Comparison of ENCODE assay signal across 8 mouse cellular contexts in genomic region chr6:113482477-113483099, GRCm38 (mm10). TPM values are rescaled to one million over a fixed set of nuclear protein-coding genes. Genes with fewer than 3 reads are reported as not detected.
DNase-seq lines count a peak whose midpoint lies in the region; ATAC-seq lines count a peak whose summit lies in the region.

No protein-coding gene starts in this region.

- H3K36me3 ChIP-seq in embryonic facial prominence, embryonic 11.5 days (replicated peaks; ENCODE audit: control insufficient read depth, insufficient read depth, low read depth, low read length), result no peaks in the 10 kb centered on the region
- no peaks in the 10 kb centered on the region for H3K36me3 ChIP-seq in heart, embryonic 15.5 days
- no peaks in the 10 kb centered on the region for H3K36me3 ChIP-seq in stomach, embryonic 14.5 days (ENCODE audit: control insufficient read depth, insufficient read depth, low read length)

- H3K27me3 ChIP-seq in embryonic facial prominence, embryonic 11.5 days (ENCODE audit: control insufficient read depth, insufficient read depth, low read length), result peaks cover 18% of the 10 kb centered on the region
- H3K27me3 ChIP-seq in heart, embryonic 15.5 days, result peaks cover 13% of the 10 kb centered on the region; the same call in 1 of the 2 replicates
- peaks cover 11% of the 10 kb centered on the region; the same call in 1 of the 2 replicates for H3K27me3 ChIP-seq in stomach, embryonic 14.5 days (ENCODE audit: control insufficient read depth, insufficient read depth, low read length)

- DNase-seq in adrenal gland, adult 2 months, result peak; percentile 76
- DNase-seq in adrenal gland, adult 8-10 months, result no peak
- no peak for DNase-seq in embryonic facial prominence, embryonic 11.5 days (ENCODE audit: low spot score)
- peak; percentile 43 to 70 for DNase-seq in kidney, postnatal 25 days

- H3K4me1 ChIP-seq in embryonic facial prominence, embryonic 11.5 days (ENCODE audit: control insufficient read depth, insufficient read depth, low read length), result peaks cover 4% of the 10 kb centered on the region; the same call in 1 of the 2 replicates
- peaks cover 45% of the 10 kb centered on the region for H3K4me1 ChIP-seq in heart, embryonic 15.5 days (replicated peaks)
- 0 out of 2 replicates have a peak, but pooled peaks cover 3% of the 10 kb centered on the region for H3K4me1 ChIP-seq in stomach, embryonic 14.5 days (ENCODE audit: control insufficient read depth, insufficient read depth, low read length)

- H3K4me2 ChIP-seq in embryonic facial prominence, embryonic 11.5 days (ENCODE audit: low read depth, low read length), result peak overlapping the region; percentile 64
- peak overlapping the region; percentile 78 for H3K4me2 ChIP-seq in heart, embryonic 15.5 days
- H3K4me2 ChIP-seq in stomach, embryonic 14.5 days (replicated peaks; ENCODE audit: low read depth, low read length), result peak overlapping the region; percentile 67

- H3K4me3 ChIP-seq in embryonic facial prominence, embryonic 11.5 days (ENCODE audit: low read depth, low read length), result peak overlapping the region; percentile 32
- peak overlapping the region; percentile 58 for H3K4me3 ChIP-seq in heart, embryonic 15.5 days
- peak overlapping the region; percentile 39 for H3K4me3 ChIP-seq in stomach, embryonic 14.5 days (ENCODE audit: low read depth, low read length)

- 2% methylated on average over 65 of the region's 65 CpGs for WGBS in embryonic facial prominence, embryonic 11.5 days
- WGBS in heart, embryonic 15.5 days, result 2% methylated on average over 64 of the region's 65 CpGs
- 2% methylated on average over 64 of the region's 65 CpGs for WGBS in stomach, embryonic 14.5 days

- no peak overlapping the region for H3K27ac ChIP-seq in embryonic facial prominence, embryonic 11.5 days (replicated peaks; ENCODE audit: low read depth, low read length)
- peak overlapping the region; percentile 87 for H3K27ac ChIP-seq in heart, embryonic 15.5 days
- H3K27ac ChIP-seq in stomach, embryonic 14.5 days (ENCODE audit: low read length), result peak overlapping the region; percentile 76

- ATAC-seq in activated CD4-positive, CD25-positive, alpha-beta regulatory T cell, adult 4 months, result peak; percentile 42
- peak; percentile 34; the same call in 1 of the 2 replicates for ATAC-seq in embryonic facial prominence, embryonic 11.5 days (replicated peaks; ENCODE audit: insufficient number of reproducible peaks, low FRiP score, low TSS enrichment, low read depth)
- ATAC-seq in heart, embryonic 15.5 days (replicated peaks; ENCODE audit: insufficient number of reproducible peaks, insufficient read depth, low FRiP score, low read depth), result peak; percentile 21
- ATAC-seq in megakaryocyte, adult 5-6 weeks (ENCODE audit: poor library complexity, severe bottlenecking), result peak; percentile 58
- ATAC-seq in stomach, embryonic 14.5 days (ENCODE audit: insufficient number of reproducible peaks, insufficient read depth, low FRiP score, low read depth), result peak; percentile 29; the same call in 1 of the 2 replicates

- H3K9me3 ChIP-seq in embryonic facial prominence, embryonic 11.5 days (replicated peaks; ENCODE audit: control insufficient read depth, low read length), result no peaks in the 10 kb centered on the region
- H3K9me3 ChIP-seq in heart, embryonic 15.5 days (replicated peaks), result no peaks in the 10 kb centered on the region
- no peaks in the 10 kb centered on the region for H3K9me3 ChIP-seq in stomach, embryonic 14.5 days (ENCODE audit: control insufficient read depth, low read depth, low read length)

- H3K9ac ChIP-seq in embryonic facial prominence, embryonic 11.5 days (replicated peaks; ENCODE audit: low read length), result peak overlapping the region; percentile 46
- H3K9ac ChIP-seq in heart, embryonic 15.5 days, result peak overlapping the region; percentile 62
- peak overlapping the region; percentile 42 for H3K9ac ChIP-seq in stomach, embryonic 14.5 days (replicated peaks; ENCODE audit: low read depth, low read length)

RNA-seq across cellular contexts. Expression of gene Creld1, which starts 0.5 kb away (rescaled TPM):
- total RNA-seq in adrenal gland, adult 2 months (2021), result 10 to 100 TPM; 44.7 to 58.5 TPM
- polyA plus RNA-seq in adrenal gland, adult 2 months (2012; rRNA removed), result 30.0 and 31.1 TPM in 2 replicates
- 10 to 100 TPM; 60.8 to 69.9 (median 67.4) TPM for total RNA-seq in adrenal gland, adult 8-10 months (2022)
- polyA plus RNA-seq in activated CD4-positive, CD25-positive, alpha-beta regulatory T cell, adult 4 months (2017; shearing (Covaris generic)), result 1 to 10 TPM; 2.7 to 8.0 TPM
- polyA plus RNA-seq in embryonic facial prominence, embryonic 11.5 days (2014; fragmentation: Nextera tagmentation; extraction: Ambion mirVana), result 13.1 and 16.2 TPM in 2 replicates
- 38.3 and 44.3 TPM in 2 replicates for polyA plus RNA-seq in heart, embryonic 15.5 days (2015; fragmentation: Nextera tagmentation; extraction: Ambion mirVana)
- 0.27 and 2.1 TPM in 2 replicates for total RNA-seq in megakaryocyte, adult 5-6 weeks (2015)
- total RNA-seq in megakaryocyte, adult 5-6 weeks (2017), result 1.9 and 3.4 TPM in 2 replicates
- 16.0 and 20.5 TPM in 2 replicates for polyA plus RNA-seq in stomach, embryonic 14.5 days (2014; fragmentation: Nextera tagmentation; extraction: Ambion mirVana)

RNA-seq across cellular contexts. Expression of gene Il17rc, which starts 11.4 kb away (rescaled TPM):
- total RNA-seq in adrenal gland, adult 2 months (2021), result 10 to 100 TPM; 17.0 to 22.0 TPM
- polyA plus RNA-seq in adrenal gland, adult 2 months (2012; rRNA removed), result 90.8 and 103 TPM in 2 replicates
- total RNA-seq in adrenal gland, adult 8-10 months (2022), result 10 to 100 TPM; 17.5 to 29.1 (median 24.0) TPM
- not detected for polyA plus RNA-seq in activated CD4-positive, CD25-positive, alpha-beta regulatory T cell, adult 4 months (2017; shearing (Covaris generic))
- 1.3 and 3.5 TPM in 2 replicates for polyA plus RNA-seq in embryonic facial prominence, embryonic 11.5 days (2014; fragmentation: Nextera tagmentation; extraction: Ambion mirVana)
- polyA plus RNA-seq in heart, embryonic 15.5 days (2015; fragmentation: Nextera tagmentation; extraction: Ambion mirVana), result 11.5 and 15.6 TPM in 2 replicates
- not detected in 2 replicates for total RNA-seq in megakaryocyte, adult 5-6 weeks (2015)
- total RNA-seq in megakaryocyte, adult 5-6 weeks (2017), result not detected in 2 replicates
- 10.6 and 12.9 TPM in 2 replicates for polyA plus RNA-seq in stomach, embryonic 14.5 days (2014; fragmentation: Nextera tagmentation; extraction: Ambion mirVana)

RNA-seq across cellular contexts. Expression of gene Prrt3, which starts 19.1 kb away (rescaled TPM):
- total RNA-seq in adrenal gland, adult 2 months (2021), result under 1 TPM; 0.09 to 0.21 TPM
- polyA plus RNA-seq in adrenal gland, adult 2 months (2012; rRNA removed), result 0.32 and 0.33 TPM in 2 replicates
- total RNA-seq in adrenal gland, adult 8-10 months (2022), result under 1 TPM; 0.20 to 0.40 (median 0.31) TPM
- under 1 TPM in 1 of 2 experiments, not detected in 1; 0.20 TPM for polyA plus RNA-seq in activated CD4-positive, CD25-positive, alpha-beta regulatory T cell, adult 4 months (2017; shearing (Covaris generic))
- 0.90 and 1.3 TPM in 2 replicates for polyA plus RNA-seq in embryonic facial prominence, embryonic 11.5 days (2014; fragmentation: Nextera tagmentation; extraction: Ambion mirVana)
- 0.18 and 0.33 TPM in 2 replicates for polyA plus RNA-seq in heart, embryonic 15.5 days (2015; fragmentation: Nextera tagmentation; extraction: Ambion mirVana)
- total RNA-seq in megakaryocyte, adult 5-6 weeks (2015), result 0.09 TPM in 1 of 2 replicates, not detected in the other
- not detected in 2 replicates for total RNA-seq in megakaryocyte, adult 5-6 weeks (2017)
- 0.48 and 0.61 TPM in 2 replicates for polyA plus RNA-seq in stomach, embryonic 14.5 days (2014; fragmentation: Nextera tagmentation; extraction: Ambion mirVana)

RNA-seq across cellular contexts. Expression of gene Il17re, which starts 24.3 kb away (rescaled TPM):
- 1 to 10 TPM; 1.1 to 1.9 TPM for total RNA-seq in adrenal gland, adult 2 months (2021)
- polyA plus RNA-seq in adrenal gland, adult 2 months (2012; rRNA removed), result 4.0 TPM in 2 replicates
- total RNA-seq in adrenal gland, adult 8-10 months (2022), result 1 to 10 TPM in 3 of 4 experiments, under 1 TPM in 1; 0.74 to 1.9 (median 1.1) TPM
- under 1 TPM; 0.97 TPM for polyA plus RNA-seq in activated CD4-positive, CD25-positive, alpha-beta regulatory T cell, adult 4 months (2017; shearing (Covaris generic))
- 1.2 and 2.3 TPM in 2 replicates for polyA plus RNA-seq in embryonic facial prominence, embryonic 11.5 days (2014; fragmentation: Nextera tagmentation; extraction: Ambion mirVana)
- 1.4 and 3.5 TPM in 2 replicates for polyA plus RNA-seq in heart, embryonic 15.5 days (2015; fragmentation: Nextera tagmentation; extraction: Ambion mirVana)
- total RNA-seq in megakaryocyte, adult 5-6 weeks (2015), result not detected in 2 replicates
- not detected in 2 replicates for total RNA-seq in megakaryocyte, adult 5-6 weeks (2017)
- 19.0 and 19.8 TPM in 2 replicates for polyA plus RNA-seq in stomach, embryonic 14.5 days (2014; fragmentation: Nextera tagmentation; extraction: Ambion mirVana)

RNA-seq across cellular contexts. Expression of gene Jagn1, which starts 40.2 kb away (rescaled TPM):
- 10 to 100 TPM; 50.5 TPM for total RNA-seq in adrenal gland, adult 2 months (2021)
- polyA plus RNA-seq in adrenal gland, adult 2 months (2012; rRNA removed), result 49.5 and 64.3 TPM in 2 replicates
- 10 to 100 TPM; 40.6 to 52.5 (median 46.4) TPM for total RNA-seq in adrenal gland, adult 8-10 months (2022)
- 10 to 100 TPM; 40.7 to 68.9 TPM for polyA plus RNA-seq in activated CD4-positive, CD25-positive, alpha-beta regulatory T cell, adult 4 months (2017; shearing (Covaris generic))
- 72.6 and 77.6 TPM in 2 replicates for polyA plus RNA-seq in embryonic facial prominence, embryonic 11.5 days (2014; fragmentation: Nextera tagmentation; extraction: Ambion mirVana)
- 57.4 and 64.0 TPM in 2 replicates for polyA plus RNA-seq in heart, embryonic 15.5 days (2015; fragmentation: Nextera tagmentation; extraction: Ambion mirVana)
- total RNA-seq in megakaryocyte, adult 5-6 weeks (2015), result 34.2 and 43.6 TPM in 2 replicates
- 11.0 and 12.7 TPM in 2 replicates for total RNA-seq in megakaryocyte, adult 5-6 weeks (2017)
- polyA plus RNA-seq in stomach, embryonic 14.5 days (2014; fragmentation: Nextera tagmentation; extraction: Ambion mirVana), result 78.6 and 81.1 TPM in 2 replicates

Comparison
In these comparisons a context has a peak if more than half of its experiments do, and no peak if none do; other contexts are left out.
1. DNase-seq: peak in adrenal gland, adult 2 months (single experiment) and kidney, postnatal 25 days (2 of 2); none in adrenal gland, adult 8-10 months (single experiment) and embryonic facial prominence, embryonic 11.5 days (single experiment).
2. Peak in every context shown above with its lines, with median percentiles within 50 percentile points of each other: ATAC-seq, H3K4me2 ChIP-seq, H3K4me3 ChIP-seq and H3K9ac ChIP-seq.